Mouse (Mus musculus): Measurements from ENCODE around the gene Gm10961.
A peak's percentile ranks its signal among the peaks of the same experiment; 100 is the strongest.

The Gm10961 gene

GRCm38 (mm10) chr3:107656888-107657287 is 25.8 kb downstream of the Gm10961 start:
- no peak for DNase-seq (ENCODE audit: low read depth, low spot score)

- DNase-seq (ENCODE audit: low read depth, low spot score) = no peak
Measured at GRCm38 (mm10) chr3:107659000-107659399, 27.9 kb downstream of the Gm10961 start.

GRCm38 (mm10) chr3:107664641-107665040 is 33.5 kb downstream of the Gm10961 start:
- DNase-seq (ENCODE audit: low read depth, low spot score) = no peak

- no peak for DNase-seq (ENCODE audit: low read depth, low spot score)
Measured at GRCm38 (mm10) chr3:107667426-107667825, 36.3 kb downstream of the Gm10961 start.

GRCm38 (mm10) chr3:107668786-107669185 is 37.7 kb downstream of the Gm10961 start:
- no peak for DNase-seq (ENCODE audit: low read depth, low spot score)

- DNase-seq (ENCODE audit: low read depth, low spot score) = no peak
Measured at GRCm38 (mm10) chr3:107670500-107670899, 39.4 kb downstream of the Gm10961 start.

- DNase-seq (ENCODE audit: low read depth, low spot score) = no peak
Measured at GRCm38 (mm10) chr3:107671509-107671908, 40.4 kb downstream of the Gm10961 start.

- DNase-seq (ENCODE audit: low read depth, low spot score) = peak; percentile 27
Measured at GRCm38 (mm10) chr3:107680790-107681576, 49.9 kb downstream of the Gm10961 start.

All from retina, postnatal 7 days (tissue).